Mouse (Mus musculus) megakaryocyte progenitor cell, adult 5-6 weeks (primary cell): Measurements from ENCODE around the gene Kif18a. TPM values are rescaled to one million over a fixed set of nuclear protein-coding genes. Genes with fewer than 3 reads are reported as not detected.
A peak's percentile ranks its signal among the peaks of the same experiment; 100 is the strongest.

Source experiments
- ATAC-seq: replicated peaks from 2 replicates; pipeline ENCODE4 v1.8.0; 2016; ENCODE audit warnings: mild to moderate bottlenecking, moderate TSS enrichment, inconsistent platforms; ENCODE audit not compliant: poor library complexity
- total RNA-seq, 2 experiments: library from RNA; stranded (forward) in 1 of 2; stranded (reverse) in 1 of 2; fragments of 157-497, 149-512 nt in 1 of 2; fragments of 200-1000 nt in 1 of 2; gene quantifications; 2 replicates each; pipeline versions ENCODE4 v1.2.3 to v1.2.4; 2015 to 2017

The Kif18a gene
- total RNA-seq (2015) (26.6 and 27.5 TPM in 2 replicates), total RNA-seq (2017) (22.7 and 31.2 TPM in 2 replicates)

DNA sequence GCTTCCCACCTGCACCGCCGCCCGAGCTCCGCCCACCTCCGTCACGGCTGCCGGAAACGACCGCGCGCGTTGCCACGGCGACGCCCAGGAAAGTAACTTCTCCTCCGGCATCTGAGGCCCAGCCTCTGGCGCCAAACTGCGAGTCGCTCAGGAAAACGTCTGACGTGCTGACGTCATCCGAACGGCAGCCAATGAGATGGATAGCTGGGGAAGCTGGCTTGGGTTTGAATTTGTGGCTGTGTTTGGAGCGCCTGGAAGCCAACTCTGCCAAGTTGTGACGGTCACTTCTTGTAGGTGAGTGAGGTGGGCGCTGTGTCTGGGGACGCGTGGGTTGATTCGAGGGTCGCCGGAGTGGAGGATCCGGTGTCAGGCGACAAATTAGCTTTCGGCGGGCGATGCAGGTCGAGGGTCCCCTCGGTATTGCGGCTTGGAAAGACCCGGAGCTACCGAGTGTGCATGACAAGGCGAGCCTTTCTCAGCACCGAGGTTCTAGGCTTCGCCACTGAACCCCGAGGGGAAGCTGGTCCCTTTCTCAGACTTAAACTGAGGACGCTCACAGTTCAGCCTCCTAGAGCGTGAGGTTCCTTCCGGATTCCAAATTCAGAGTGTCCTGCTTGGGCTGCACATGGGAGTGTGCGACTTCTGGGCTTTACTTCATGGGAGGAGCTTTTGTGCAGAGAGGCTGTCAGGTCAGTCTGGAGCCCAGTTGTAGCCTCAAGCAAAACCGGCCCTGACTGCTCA, at the start of gene Kif18a, which contains the start of gene Mettl15:
Gene Kif18a, plus strand, starts transcription at position 139 of the 741 bp plus-strand sequence.
Gene Mettl15, minus strand, starts transcription at position 149 of the 741 bp plus-strand sequence.
- ATAC-seq, result peak; percentile 88

DNA sequence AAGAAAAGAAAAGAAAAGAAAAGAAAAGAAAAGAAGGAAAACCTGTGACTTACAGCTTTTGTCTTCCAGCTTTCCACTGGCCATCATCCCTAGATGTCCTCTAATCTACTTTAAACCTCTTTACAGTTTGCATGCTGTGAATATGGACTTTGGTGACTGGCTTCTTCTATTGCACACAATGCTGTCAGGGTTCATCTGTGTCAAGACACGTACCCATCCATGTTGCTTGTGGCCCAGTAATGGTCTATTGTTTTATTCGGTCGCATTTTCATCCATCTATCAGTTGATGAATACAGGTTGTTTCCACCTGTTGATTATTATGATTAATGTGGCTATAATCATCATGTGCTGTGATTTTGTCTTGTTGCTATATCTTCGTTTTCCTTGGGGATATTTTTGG, 46.7 kb upstream of the Kif18a start:
- ATAC-seq, result no peak

DNA sequence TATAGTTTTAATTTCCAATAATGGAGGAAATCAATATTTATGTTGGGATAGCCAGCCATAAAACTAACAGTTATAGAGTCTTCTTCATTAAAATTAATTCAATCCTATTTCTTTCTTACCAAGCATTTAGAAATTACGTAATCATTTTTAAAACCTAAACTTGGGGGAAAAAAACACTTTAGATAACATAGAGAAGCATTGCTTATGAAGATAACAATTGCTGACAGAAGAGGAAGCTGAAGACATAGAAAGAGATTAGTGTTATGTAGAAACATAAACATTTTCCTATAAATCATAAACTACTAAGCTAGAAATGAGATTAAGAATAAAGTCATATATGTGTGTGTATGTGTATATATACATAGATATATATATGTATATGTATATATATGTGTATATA, 44.8 kb upstream of the Kif18a start:
- no peak for ATAC-seq

DNA sequence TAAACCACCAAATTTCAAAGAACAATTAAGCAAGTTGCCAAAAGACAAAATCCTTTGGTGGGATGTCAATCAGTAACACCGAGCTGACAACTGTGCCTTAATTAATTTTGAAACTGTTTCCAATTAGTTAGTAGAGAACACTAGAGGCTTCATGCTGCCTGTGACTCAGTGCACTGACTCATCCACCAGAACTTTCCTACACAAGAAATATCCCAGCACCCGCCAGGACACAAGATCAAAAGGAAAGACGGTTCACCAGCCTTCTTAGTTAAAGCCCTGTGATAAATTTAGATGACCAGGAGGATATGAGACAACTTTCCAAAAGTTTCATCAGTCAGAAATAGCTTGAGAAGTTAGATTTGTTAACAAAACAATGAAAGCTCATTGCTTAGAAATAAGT, 38.6 kb upstream of the Kif18a start:
- ATAC-seq, result no peak

DNA sequence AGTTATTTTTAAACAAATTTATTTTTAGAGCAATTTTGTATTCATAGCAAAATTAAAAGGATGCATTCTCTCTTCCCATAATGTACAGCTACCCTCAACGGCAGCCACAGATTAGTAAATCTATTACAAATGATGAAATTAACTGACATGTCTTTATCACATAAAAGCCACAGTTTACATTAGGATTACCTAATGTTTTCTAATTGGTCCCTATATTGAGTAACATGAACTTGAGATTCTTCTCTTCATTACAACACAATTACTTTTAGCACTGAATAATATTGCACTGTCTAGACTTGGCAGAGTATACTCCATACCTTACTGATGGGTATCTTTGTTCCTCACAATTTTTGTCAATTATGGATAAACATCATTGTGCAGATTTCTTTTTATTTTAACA, 17.8 kb upstream of the Kif18a start:
- ATAC-seq, result peak; percentile 57

DNA sequence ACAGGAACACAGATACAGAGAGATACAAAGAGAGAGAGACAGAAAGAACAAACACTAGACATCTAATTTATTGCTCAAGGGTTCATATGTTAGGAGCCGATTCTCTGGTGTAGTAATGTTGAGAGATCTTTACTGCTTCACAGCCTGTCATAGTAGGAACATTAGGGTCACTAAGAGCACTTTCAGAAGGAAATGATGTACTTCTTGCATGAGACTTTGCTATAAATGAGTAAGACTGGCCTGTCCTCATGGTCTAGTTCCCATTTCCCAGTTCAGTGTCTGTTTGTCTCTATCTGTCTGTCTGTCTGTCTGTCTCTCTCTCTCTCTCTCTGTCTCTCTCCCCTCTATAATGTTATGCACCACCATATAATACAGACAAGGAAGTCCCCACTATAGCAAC, 7.4 kb upstream of the Kif18a start:
- no peak for ATAC-seq

DNA sequence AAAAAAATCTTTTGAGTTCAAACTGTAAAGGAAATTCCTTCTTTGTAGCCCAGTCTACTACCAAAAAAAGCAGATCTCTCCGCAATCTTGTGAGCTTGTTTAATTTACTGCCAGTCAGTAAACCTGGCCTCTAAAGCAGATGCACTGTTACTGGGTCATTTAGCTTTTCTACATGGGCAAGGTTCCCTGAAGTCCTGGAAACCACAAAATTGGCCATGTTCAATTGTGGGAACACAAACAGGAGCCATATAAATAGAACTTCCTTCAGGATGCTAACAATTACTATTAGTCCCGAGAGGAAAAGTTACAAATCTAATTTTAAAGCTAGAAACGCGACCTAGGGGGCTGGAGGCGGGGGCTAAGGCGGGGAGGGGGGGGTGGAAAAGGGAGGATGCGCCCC, 2.9 kb upstream of the Kif18a start:
- no peak for ATAC-seq

DNA sequence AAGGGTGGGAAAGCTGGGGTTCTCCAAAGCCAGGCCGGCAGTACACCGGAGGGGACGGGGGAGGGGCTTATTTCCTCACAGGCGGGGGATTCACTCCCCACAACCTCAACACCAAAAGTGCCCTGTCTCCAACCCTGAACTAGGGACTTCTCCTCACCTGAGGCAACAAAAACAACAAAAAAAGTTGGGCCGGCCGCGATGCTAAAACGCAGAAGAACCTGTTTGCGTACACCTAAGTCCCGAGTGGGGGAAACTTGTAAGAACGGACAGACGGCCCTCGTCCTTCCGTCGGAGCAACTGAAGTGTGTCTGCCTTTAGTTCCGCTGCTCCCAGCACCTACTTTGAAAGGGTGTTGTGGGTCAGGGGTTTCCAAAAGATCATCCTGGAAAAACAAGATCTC, 2.5 kb upstream of the Kif18a start:
- peak; percentile 44 for ATAC-seq

DNA sequence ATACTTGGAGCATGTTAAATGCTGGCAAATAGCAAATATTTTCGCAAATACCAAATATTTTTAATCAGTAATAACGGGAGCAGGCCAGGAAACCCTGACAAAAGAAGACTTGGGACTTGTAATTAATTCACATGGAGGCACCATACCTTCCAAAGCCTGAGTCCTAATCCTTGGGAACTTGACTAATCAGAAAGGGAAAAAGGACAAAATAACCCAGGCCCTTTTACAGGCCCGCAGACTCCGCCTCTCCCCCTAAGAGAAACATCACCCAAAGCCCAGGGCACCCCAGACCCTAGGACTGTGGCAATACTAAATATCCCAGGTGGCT, 302 bp upstream of the Kif18a start:
- no peak for ATAC-seq

DNA sequence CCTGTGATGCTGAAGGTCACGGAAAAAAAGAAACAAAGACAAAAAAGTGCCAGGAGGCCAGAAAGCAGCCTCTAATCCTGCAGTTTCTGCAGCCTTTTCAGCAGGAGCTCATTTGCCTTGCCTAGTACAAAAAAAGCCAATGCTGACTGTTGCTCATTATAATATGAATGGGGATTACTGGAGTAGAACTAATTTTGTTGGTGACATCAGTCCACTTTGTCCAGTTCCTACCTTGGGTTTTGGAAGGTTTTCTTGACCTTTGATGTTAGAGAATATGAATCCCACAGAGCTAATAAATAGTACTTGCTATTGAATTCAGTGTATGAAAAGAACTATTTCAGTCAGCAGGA, 778 bp downstream of the Kif18a start:
- no peak for ATAC-seq

DNA sequence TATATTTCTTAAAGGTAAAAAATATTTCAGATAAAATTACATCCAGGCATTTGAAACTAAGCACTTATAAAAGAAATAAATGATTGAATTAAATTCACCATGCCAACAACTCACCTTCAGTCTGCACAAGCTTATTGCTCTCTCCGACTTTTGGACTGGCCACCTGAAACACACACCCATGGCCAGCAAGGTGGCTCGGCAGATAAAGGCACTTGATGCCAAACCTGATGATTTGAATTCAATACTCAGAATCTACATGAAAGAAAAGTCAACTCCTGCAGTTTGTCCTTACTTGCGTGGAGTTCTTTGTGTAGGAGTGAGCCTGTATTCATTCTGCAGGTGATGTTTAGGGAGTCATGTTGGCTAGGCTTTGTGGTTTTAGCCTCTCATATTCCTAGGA, 3.6 kb downstream of the Kif18a start:
- no peak for ATAC-seq

DNA sequence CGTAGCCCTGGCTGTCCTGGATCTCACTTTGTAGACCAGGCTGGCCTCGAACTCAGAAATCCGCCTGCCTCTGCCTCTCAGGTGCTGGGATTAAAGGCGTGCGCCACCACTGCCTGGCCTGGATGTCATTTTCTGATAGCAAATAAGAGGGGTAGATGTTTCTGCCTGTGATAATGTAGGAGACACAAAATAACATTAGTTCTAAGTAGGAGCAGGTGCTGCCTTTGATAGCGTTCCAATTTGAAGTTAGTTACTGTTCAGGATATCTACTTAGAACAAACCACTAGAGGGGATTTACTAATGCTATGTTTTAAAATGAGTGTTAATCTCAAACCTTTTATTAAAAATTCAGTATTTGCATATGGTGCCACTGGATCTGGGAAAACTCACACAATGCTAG, 8.8 kb downstream of the Kif18a start:
- peak; percentile 61 for ATAC-seq

DNA sequence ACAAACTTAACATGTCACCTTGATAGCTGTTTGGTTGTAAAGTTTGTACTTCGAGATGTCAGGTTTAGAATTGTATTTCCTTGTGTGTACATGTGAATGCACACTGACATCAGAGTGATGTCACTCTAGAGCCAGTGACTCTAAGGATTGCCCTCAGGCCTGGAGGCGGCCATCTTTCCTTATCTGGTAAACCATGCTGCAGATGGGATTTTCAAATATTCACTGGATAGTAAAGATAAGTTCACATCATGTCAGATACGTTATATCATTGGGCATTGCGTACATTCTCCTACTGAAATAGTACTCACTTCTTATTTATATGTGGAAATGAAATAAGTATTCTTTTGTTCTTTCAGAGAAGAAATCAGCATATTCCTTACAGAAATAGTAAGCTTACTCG, 15.7 kb downstream of the Kif18a start:
- ATAC-seq, result peak; percentile 80

DNA sequence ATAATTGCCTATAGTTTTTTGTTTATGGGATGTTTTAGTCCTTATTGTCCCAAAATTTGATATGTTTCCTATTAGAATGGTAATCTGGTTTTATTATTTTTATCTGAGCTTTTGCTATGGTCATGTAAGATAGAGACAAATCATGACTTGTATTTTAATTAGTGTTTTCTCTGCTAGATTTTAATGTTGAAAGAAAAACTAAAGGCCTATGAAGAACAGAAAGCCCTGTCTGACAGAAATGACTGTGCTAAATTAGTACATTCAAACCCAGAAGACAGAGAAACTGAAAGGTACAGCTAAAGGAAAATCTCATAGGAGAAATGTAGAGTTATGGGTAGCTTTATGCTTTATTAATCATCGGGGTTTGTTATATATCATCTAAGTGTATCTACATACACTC, 17.6 kb downstream of the Kif18a start:
- ATAC-seq, result no peak

DNA sequence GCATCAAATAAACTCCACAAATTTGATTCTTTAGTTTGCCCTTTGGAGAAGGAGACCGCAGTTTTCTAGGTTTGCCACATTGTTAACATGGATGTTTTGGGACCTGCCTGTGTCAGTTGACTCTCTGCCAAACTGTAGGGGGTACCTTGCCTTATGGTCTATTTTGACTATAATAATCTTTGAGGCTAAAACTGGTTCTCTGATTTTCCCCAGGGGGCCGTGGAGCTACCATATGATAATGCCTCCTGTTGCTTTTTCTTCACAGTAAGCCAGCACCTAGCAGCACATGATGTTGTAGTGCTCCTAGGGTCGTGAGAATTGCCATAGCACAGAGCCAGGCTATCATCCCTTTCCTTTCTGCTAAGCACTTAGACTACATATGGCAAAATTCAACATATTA, 21.7 kb downstream of the Kif18a start:
- ATAC-seq, result no peak

DNA sequence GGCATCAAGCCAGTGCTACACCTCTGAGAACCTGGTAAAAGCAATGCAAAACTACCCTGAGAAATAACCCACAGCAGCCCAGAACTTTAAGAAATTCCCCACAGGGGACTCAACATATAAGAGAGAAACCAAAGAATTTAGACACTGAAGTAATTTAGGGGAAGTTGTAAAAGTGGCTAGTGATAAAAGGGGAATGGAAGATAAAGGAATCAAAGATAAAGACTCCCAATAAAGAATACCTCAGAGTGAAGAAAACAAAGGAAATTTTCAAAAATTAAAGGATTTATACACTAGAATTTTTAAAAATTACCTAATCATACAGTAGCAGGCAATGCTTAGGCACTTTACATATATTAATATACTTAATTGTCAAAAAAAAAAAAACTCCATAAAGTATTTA, 23.1 kb downstream of the Kif18a start:
- ATAC-seq, result no peak

DNA sequence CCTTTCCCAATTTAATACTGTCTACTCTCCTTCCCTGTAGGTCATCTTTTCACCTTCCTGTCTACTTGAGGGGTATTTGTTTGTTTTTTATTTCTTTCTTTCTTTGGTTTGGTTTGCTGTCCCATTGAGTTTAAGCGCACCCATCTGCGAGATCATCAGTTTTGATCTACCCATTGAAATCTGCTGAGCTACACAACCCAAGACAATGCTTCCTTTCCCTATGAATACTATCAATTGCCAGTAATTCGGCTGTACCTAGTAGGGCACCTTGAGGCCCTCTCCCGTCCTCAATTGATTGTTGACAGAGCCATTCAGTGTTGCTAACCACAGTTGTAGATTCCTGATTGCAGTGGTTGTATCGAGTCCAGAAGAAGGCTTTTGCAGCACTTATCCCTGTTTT, 30.8 kb downstream of the Kif18a start:
- no peak for ATAC-seq

DNA sequence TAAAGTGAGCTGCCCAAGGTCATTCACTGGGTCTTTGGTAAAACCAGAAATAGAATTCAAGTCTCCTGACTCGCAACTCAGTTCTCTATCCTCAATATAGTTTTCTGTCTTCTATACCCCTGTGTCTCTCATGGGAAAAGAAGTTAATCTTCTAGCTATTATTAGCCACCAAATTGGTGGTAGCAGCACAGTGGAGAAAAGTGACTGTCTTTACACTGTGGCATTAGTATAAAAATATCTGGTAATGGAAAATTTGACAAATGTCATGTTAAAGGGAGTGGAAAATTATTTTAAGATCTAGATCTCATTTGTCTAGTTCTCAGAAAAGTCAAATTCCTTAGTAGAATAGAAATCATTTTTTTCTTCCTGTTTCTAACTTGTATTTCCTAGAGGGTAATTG, 51.3 kb downstream of the Kif18a start:
- no peak for ATAC-seq

DNA sequence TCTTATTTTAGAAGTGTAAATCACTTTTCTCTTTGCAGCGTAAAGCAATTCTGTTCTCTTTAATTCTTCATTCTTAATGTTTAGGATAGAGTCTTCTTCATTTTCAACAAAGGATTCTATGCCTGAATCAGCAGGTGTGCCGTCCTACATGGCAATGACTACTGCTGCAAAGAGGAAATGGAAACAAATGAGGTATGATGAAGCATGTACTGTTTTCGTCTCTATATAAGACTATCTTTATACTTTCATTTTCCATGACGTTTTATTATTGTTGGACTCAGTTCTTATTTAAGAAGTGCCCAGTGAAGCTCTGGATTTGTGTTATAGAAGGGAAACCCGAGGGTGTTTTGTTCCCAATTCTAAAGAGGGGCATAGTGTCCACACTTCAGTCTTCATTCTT, 53.7 kb downstream of the Kif18a start:
- ATAC-seq, result no peak

DNA sequence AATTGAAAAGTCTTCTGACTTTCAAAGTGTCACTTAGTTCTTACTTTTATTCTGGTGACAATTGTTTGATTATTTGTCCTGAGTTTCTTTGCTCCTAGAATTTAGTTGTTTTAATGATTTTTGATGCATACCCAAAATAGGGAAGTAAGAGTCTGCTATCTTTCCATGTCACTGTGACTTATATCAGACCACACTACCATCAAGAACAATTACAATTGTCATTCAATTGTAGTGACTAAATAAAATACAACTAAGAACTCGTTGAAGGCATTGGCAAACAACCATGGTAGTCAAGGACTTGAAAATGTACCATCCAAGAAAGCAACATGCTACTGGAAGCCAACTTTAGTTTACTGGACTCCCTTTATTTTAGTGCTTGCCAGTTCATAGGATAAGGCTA, 55.2 kb downstream of the Kif18a start:
- no peak for ATAC-seq

DNA sequence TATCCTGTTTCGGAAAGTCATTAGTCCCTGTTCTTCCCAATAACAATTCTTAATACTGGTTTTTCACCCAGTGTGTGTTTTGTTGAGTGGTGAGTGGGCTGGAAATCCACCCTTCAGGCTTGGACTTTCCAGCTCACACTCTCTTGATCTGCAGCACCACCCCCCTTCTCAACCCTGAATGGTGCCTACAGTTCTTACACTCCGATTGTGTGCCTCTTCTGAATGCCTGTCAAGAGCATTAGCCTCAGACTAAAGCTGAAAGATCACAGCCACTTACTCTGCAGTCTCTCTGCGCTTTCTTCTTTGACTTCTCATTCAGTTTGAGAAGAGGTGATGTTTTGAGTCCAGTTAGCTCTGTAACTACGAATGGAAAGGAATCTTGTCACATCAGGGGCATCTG, 64.8 kb downstream of the Kif18a start:
- ATAC-seq, result no peak

DNA sequence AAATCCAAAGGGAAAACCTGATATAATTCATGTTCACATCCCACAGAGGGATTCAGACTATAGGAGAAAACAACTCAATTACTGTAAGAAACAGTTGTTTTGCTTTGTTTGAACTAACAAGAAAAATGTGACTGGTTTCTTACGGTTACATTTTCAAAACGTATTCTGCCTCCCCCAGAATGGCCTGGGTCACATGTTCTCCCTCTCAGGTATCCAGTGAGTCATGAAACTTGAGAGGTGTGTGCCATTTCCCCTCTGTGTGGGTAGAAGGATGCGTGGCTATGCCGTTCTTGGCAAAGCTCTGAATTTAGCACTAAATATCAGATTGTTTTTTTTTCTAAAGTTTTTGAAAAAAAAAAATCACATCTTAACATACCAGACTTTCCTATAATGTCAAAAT, 68.2 kb downstream of the Kif18a start:
- ATAC-seq, result no peak

DNA sequence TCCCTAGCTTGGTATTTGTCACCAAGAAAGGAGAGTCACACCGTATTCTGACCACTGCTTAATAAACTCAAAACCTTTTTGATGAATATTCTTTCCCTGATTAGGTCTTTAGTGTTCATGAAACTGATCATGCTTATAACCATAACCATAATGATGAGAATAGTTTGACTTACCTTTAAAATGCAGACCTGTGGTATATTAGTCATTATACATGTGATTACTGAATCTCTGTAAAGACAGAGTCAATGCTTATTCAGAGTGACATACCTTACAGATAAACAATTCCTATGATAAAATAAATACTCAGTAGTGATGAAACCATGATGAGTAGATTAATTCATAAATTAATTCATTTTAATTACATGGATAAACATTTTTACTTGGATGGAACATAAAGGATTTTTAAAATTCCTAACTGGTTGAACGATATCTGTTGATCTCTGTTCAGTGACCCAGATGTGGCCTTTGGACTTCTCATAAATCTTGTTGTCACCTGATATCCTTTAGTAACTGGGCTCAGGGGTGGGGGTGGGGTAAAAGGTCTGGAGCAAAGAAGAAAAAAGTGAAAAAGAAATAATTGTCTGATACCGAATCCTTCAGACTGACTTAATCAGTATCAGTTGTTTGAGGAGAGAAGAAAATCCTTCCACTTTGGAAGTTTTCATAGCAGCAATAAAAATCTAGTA, 78.1 kb downstream of the Kif18a start:
- ATAC-seq, result no peak
